Mouse (Mus musculus) cortical plate, adult 2 months (tissue): ENCODE measurements around the gene Cryzl1. TPM values are rescaled to one million over a fixed set of nuclear protein-coding genes. Genes with fewer than 3 reads are reported as not detected.
"Not testable (repeated sequence)": the region's sequence is repeated elsewhere in the genome, so short reads cannot be mapped to it uniquely, and the experiment has no call there.

ENCODE experiments used
- H3K27ac ChIP-seq: fragments of 200-500 bp; 2 replicates; pipeline ENCODE4 v1.5.1; 2012; ENCODE audit warnings: low read length, control low read depth, inconsistent platforms; ENCODE audit not compliant: insufficient read depth
- H3K4me1 ChIP-seq: fragments of 200-500 bp; 2 replicates; pipeline ENCODE4 v1.6.1; 2011; ENCODE audit warnings: low read length; ENCODE audit not compliant: control insufficient read depth, insufficient read depth
- H3K4me3 ChIP-seq: fragments of 200-500 bp; 2 replicates; pipeline ENCODE4 v1.5.1; 2011; ENCODE audit warnings: mild to moderate bottlenecking, low read length, control low read depth; ENCODE audit not compliant: insufficient read depth
- CTCF ChIP-seq: fragments of 200-500 bp; IDR thresholded peaks from 2 replicates; pipeline ENCODE4 v1.5.1; 2011; ENCODE audit warnings: mild to moderate bottlenecking, control low read depth, low read length; ENCODE audit not compliant: insufficient read depth; ENCODE audit errors: extremely low read depth
- POLR2A ChIP-seq: fragments of 200-500 bp; IDR thresholded peaks from 2 replicates; pipeline ENCODE4 v1.6.1; 2011; ENCODE audit warnings: mild to moderate bottlenecking, low read length, control low read depth; ENCODE audit not compliant: insufficient read depth; ENCODE audit errors: extremely low read depth
- polyA plus RNA-seq: library from polyadenylated mRNA; depleted of rRNA; stranded (reverse); fragments of >200 nt; gene quantifications from 2 replicates; pipeline ENCODE4 v1.2.3, GENCODE M21; 2012; rRNA removed

Cryzl1 gene
- polyA plus RNA-seq, 1 experiment, result 118 TPM

DNA sequence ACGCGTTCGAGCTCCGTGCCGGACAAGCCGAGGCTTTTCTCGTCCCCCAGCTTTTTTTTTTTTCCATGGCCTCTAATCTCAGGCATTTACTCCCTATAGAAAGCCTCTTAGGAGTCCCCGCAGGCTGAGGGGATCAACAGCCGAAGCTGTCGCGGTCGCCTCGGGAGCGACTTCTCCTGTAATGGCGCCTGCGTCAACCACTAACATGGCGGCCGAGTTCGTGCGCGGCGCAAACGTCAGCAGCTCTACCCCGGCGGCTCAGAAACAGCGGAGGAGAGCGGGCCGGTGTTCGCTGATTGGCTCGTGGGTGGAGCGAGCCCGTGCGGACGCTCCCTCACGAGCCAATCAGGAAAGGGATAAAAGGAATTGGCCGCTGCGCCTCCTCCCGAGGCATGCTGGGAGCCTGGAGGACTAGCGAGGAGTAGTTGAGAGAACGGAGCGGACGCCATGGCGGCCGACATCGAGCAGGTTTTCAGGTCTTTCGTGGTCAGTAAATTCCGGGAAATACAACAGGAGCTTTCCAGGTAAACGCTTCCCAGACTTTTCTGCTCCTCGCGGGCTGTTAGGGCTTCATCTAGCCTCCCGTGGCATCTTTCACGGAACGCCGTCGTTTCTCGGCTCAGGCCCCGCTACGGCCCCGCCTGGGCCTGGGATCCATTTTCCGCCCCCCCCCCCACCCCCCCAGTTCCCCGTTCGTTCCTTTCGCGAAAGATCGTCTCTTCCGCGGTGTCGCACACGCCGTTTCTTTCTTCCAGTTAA, 81.1 kb downstream of the Cryzl1 start, which contains the start of gene Son:
Son (plus strand) TSS at position 46 of the 759 bp plus-strand sequence.
- TF ChIP-seq POLR2A (peak; percentile 95), CTCF (no peak)
- Histone ChIP-seq H3K4me1 (peaks cover 3% of the 10 kb centered on the region; the same call in 1 of the 2 replicates), H3K4me3 (peak within 1 kb of the TSS; percentile 71), H3K27ac (peak within 1 kb of the TSS; percentile 99)

DNA sequence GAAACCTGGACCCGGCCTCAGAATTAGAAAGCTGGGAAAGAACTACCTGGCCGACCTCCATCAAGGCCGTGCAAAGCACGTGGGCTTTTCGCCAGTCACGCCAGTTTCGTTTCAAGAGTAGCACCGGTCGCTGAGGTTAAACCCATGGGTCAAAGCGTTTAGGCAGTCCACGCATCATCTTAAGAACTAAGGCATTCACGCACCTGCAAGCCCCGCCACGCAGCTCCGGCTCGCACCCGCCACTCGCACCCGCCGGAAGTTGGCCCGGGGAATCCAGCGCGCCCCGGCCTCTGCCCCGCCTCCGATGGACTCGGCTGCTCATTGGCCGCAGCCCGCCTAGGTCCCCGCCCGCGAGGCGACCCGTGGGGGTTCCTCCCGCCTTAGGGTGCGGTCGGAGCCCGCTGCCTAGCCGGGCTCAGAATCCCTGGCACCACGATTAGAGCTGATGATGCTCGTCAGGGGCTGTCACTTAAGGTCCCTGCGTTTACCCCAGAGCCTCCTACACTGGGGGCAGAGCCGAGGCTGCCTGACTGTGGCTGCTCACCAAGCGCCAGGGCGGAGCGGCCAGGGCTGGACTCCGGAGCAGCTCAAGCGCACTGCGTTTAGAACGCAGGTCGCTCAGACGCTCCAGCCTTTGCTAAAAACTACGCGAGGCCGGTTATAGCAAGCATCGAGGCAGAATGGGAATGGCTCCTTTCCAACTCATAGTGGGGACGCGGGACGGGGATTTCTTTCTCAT, 81.9 kb downstream of the Cryzl1 start, which contains the start of gene Gart:
Gart (minus strand) TSS at position 272 of the 739 bp plus-strand sequence.
- Histone ChIP-seq H3K4me3 (peak within 1 kb of the TSS; percentile 71), H3K4me1 (peaks cover 3% of the 10 kb centered on the region; the same call in 1 of the 2 replicates), H3K27ac (peak within 1 kb of the TSS; percentile 99)
- TF ChIP-seq POLR2A (peak; percentile 97), CTCF (no peak)

DNA sequence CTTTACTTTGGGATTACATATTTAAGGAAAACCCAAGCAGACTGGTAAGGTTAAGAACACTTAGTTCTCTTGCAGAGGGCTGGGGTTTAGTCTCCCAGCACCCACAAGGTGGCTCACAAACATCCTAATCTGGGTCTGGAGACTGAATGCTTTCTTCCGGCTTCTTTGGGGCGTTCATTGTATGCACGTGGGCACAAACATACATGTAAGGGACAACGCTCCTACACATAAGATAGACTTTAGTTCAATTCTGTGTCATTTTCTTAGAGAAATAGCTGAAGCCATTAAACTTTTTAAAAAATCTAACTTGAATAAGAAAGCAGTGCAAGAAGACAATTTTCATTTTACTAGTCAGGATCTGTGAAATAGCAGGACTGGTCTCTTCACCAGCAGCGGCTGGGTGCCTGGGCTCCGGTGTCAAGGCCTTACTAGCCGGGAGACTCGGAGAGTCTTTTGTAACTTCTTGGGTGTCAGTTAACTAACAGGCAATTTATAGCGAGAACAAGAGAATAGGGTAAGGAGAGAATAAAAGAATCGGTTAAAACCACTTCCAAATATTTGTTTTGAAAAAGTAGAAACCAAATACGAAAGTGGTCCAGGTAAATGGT, 82.7 kb downstream of the Cryzl1 start:
- TF ChIP-seq POLR2A, result no peak
- no peak for TF ChIP-seq CTCF
- peaks cover 3% of the 10 kb centered on the region; the same call in 1 of the 2 replicates for H3K4me1 ChIP-seq
- H3K27ac ChIP-seq, result no peak overlapping the region
- peak overlapping the region; percentile 71 for H3K4me3 ChIP-seq

DNA sequence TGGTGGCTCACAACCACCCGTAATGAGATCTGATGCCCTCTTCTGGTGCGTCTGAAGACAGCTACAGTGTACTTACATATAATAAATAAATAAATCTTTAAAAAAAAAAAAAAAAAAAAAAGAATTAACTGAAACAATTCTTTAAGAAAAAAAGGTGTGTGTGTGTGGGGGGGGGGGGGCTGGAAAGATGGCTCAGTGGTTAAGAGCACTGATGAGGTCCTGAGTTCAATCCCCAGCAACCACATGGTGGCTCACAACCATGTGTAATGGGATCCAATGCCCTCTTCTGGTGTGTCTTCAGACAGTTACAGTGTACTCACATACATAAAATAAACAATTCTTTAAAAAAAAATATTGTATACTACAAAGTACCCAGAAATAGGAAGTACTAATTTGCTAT, 83.4 kb downstream of the Cryzl1 start:
- not testable (repeated sequence) for H3K4me1 ChIP-seq, H3K4me3 ChIP-seq, H3K27ac ChIP-seq

DNA sequence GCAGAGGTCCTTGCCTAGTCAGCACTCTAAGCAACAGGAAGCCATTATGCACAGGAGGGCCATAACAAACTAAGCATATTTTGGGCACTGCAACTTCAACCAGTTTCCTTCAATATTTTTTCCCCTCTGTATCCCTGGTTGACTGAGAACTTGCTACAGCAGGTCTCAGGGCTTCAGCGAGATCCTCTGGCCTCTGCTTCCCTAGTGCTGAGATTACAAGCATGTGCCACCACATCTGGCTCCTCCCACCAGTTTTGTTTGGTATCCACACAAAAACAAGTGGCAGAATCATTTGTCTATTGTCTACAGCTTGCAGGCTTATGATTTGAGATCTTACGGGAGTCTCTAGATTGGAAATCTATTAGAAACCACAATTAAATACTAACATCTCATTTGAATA, 83.9 kb downstream of the Cryzl1 start:
- H3K4me1 ChIP-seq, result peaks cover 4% of the 10 kb centered on the region; the same call in 1 of the 2 replicates
- TF ChIP-seq POLR2A (no peak), CTCF (no peak)
- H3K27ac ChIP-seq, result no peak overlapping the region
- H3K4me3 ChIP-seq, result no peak overlapping the region

DNA sequence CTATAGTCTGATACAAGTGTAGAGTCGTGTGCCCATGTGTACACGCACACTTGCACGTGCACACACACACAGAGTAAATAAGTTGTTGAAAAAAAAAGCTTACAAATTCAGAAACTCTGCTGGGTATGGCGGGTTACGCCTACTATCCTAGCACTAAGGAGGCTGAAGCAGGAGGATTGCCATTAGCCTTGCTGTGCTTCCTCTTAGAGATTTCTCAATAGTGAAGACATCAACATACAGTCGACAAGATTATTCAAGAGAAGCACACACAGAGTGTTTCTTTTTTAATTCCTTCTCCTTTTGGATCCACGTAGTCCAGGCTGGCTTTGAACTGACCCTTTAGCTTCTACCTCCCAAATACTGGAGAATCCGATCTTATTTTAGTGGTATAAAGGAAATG, 88.6 kb downstream of the Cryzl1 start:
- Histone ChIP-seq H3K4me3 (no peak overlapping the region), H3K27ac (no peak overlapping the region), H3K4me1 (peaks cover 6% of the 10 kb centered on the region)
- no peak for TF ChIP-seq CTCF
- TF ChIP-seq POLR2A, result no peak

DNA sequence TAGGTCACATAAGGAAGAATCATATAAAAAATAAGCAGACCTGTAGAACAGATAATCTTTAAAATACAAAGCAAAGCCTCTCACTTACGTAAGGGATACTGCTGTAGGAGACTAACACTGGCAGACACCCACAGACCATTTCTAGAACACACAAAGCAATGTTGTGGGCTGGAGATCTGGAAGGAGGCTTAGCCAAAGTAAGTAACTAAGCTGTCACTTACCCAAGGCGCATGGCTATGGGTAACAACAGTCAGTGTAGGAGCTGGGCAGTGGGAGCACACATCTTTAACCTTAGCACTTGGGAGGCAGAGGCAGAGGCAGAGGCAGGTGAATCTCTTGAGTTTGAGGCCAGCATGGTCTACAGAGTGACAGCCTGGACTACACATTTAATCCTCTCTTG, 89.1 kb downstream of the Cryzl1 start:
- H3K4me1 ChIP-seq, result peaks cover 6% of the 10 kb centered on the region
- TF ChIP-seq CTCF, result no peak
- no peak for TF ChIP-seq POLR2A
- H3K27ac ChIP-seq, result no peak overlapping the region
- H3K4me3 ChIP-seq, result no peak overlapping the region

Other genes starting within 250 kb of the Cryzl1 start
- 35.5 and 36.2 TPM in 2 replicates for gene Ifnar1, start 243.7 kb downstream of the Cryzl1 start, polyA plus RNA-seq
- 31.6 and 32.9 TPM in 2 replicates for gene Ifngr2, start 181.9 kb downstream of the Cryzl1 start, polyA plus RNA-seq
- 91.1 and 96.8 TPM in 2 replicates for gene Tmem50b, start 131.2 kb downstream of the Cryzl1 start, polyA plus RNA-seq
- gene Dnajc28, start 109.9 kb downstream of the Cryzl1 start, polyA plus RNA-seq, result 6.8 and 8.2 TPM in 2 replicates
- 34.9 and 37.0 TPM in 2 replicates for gene Gart, start 82.0 kb downstream of the Cryzl1 start, polyA plus RNA-seq
- gene Son, start 81.5 kb downstream of the Cryzl1 start, polyA plus RNA-seq, result 267 and 291 TPM in 2 replicates
- gene Donson, start 40.2 kb downstream of the Cryzl1 start, polyA plus RNA-seq, result 32.1 and 33.5 TPM in 2 replicates
- 55.2 and 64.9 TPM in 2 replicates for gene Itsn1, start 306 bp upstream of the Cryzl1 start, polyA plus RNA-seq